Comparison of ENCODE assay signal across 11 mouse cellular contexts in the genomic region with DNA sequence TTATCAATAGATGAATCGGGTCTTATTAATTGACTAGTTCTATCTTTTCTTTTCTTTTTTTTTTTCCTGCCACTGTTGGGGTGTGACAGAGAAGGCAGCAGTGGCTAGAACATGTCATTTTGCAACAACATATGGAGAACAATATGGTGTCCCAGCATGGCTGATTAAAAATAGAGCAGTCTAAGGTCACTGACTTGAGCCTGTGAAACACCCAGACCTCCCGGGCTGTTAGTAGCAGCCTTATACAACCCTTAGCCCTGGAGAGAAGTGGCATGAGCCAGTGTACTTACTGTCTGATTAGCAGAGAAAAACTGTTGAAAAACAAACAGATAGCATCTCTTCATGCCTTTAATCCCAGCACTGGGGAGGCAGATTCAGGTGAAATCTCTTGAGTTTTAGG. TPM values are rescaled to one million over a fixed set of nuclear protein-coding genes. Genes with fewer than 3 reads are reported as not detected.
DNase-seq lines count a peak whose midpoint lies in the region; ATAC-seq and TF ChIP-seq lines count a peak whose summit lies in the region.
"Had no signal": no experiment of that assay in that cellular context is flagged by ENCODE, and none has a peak within 500 bp of the region (broad histone marks: within the 10 kb centered on the region; RNA-seq: fewer than 3 reads in every experiment).

No protein-coding gene starts in this region.

- H3K9ac ChIP-seq in liver, postnatal 0 days (replicated peaks) = no peak overlapping the region
- no peak overlapping the region for H3K9ac ChIP-seq in liver, embryonic 12.5 days
- no peak overlapping the region for H3K9ac ChIP-seq in neural tube, embryonic 12.5 days

- H3K36me3 ChIP-seq in liver, postnatal 0 days (replicated peaks; ENCODE audit: insufficient read depth, low read length) = no peaks in the 10 kb centered on the region
- no peaks in the 10 kb centered on the region for H3K36me3 ChIP-seq in liver, embryonic 12.5 days
- H3K36me3 ChIP-seq in neural tube, embryonic 12.5 days = no peaks in the 10 kb centered on the region
- no peaks in the 10 kb centered on the region for H3K36me3 ChIP-seq in kidney, adult 2 months (ENCODE audit: control insufficient read depth, insufficient read depth, low read length)

- peak overlapping the region; percentile 86 for H3K4me2 ChIP-seq in liver, postnatal 0 days (ENCODE audit: low read depth, low read length)
- H3K4me2 ChIP-seq in liver, embryonic 12.5 days = no peak overlapping the region
- peak overlapping the region; percentile 79 for H3K4me2 ChIP-seq in neural tube, embryonic 12.5 days (replicated peaks)

- no peaks in the 10 kb centered on the region for H3K9me3 ChIP-seq in liver, postnatal 0 days (ENCODE audit: low read length)
- no peaks in the 10 kb centered on the region for H3K9me3 ChIP-seq in liver, embryonic 12.5 days (replicated peaks)
- H3K9me3 ChIP-seq in neural tube, embryonic 12.5 days = no peaks in the 10 kb centered on the region

- H3K4me3 ChIP-seq in liver, postnatal 0 days (ENCODE audit: low read depth, low read length) = 0 out of 2 replicates have a peak overlapping the region, but pooled peaks have one; percentile 82
- no peak overlapping the region for H3K4me3 ChIP-seq in liver, embryonic 12.5 days
- no peak overlapping the region for H3K4me3 ChIP-seq in neural tube, embryonic 12.5 days
- no peak overlapping the region for H3K4me3 ChIP-seq in kidney, adult 2 months (ENCODE audit: insufficient read depth, low read depth, low read length)

- DNase-seq in cerebellum, postnatal 4 days (ENCODE audit: low spot score in 2 of 2) = no peak
- DNase-seq in liver, postnatal 0 days = no peak
- peak; percentile 53 to 77 for DNase-seq in cerebellum, postnatal 36 days
- DNase-seq in spleen, adult 12 weeks (ENCODE audit: low spot score) = no peak
- DNase-seq in kidney, adult 2 months = no peak
- DNase-seq: adrenal gland, adult 8-10 months; kidney, postnatal 14 days had no signal

- WGBS in liver, postnatal 0 days (ENCODE audit: insufficient replicate concordance) = 65% methylated on average over 2 of the region's 2 CpGs
- WGBS in liver, embryonic 12.5 days (ENCODE audit: insufficient replicate concordance) = 58% methylated on average over 2 of the region's 2 CpGs
- WGBS in neural tube, embryonic 12.5 days = 68% methylated on average over 2 of the region's 2 CpGs
- 82% methylated on average over 2 of the region's 2 CpGs for WGBS in kidney, adult 2 months

- H3K4me1 ChIP-seq in liver, postnatal 0 days (ENCODE audit: insufficient read depth) = peaks cover 30% of the 10 kb centered on the region
- H3K4me1 ChIP-seq in liver, embryonic 12.5 days = peaks cover 21% of the 10 kb centered on the region
- peaks cover 17% of the 10 kb centered on the region for H3K4me1 ChIP-seq in neural tube, embryonic 12.5 days
- no peaks in the 10 kb centered on the region; the same call in 1 of the 2 replicates for H3K4me1 ChIP-seq in kidney, adult 2 months (ENCODE audit: control insufficient read depth, insufficient read depth, low read length)

- TF ChIP-seq POLR2A in kidney, adult 2 months (IDR thresholded peaks at IDR 0.05; ENCODE audit: low read depth, low read length) = no peak

- TF ChIP-seq EP300 in liver, postnatal 0 days (IDR thresholded peaks at IDR 0.05; ENCODE audit: low read depth) = no peak

- no peak for TF ChIP-seq CTCF in liver, postnatal 0 days (IDR thresholded peaks at IDR 0.05; ENCODE audit: low read depth)
- TF ChIP-seq CTCF in kidney, adult 2 months (conservative IDR thresholded peaks at IDR 0.05; ENCODE audit: insufficient read depth, insufficient read length, low read depth, low read length) = no peak

- H3K27me3 ChIP-seq in liver, postnatal 0 days (ENCODE audit: insufficient read depth, low read length) = no peaks in the 10 kb centered on the region
- peaks cover 32% of the 10 kb centered on the region for H3K27me3 ChIP-seq in liver, embryonic 12.5 days (replicated peaks)
- H3K27me3 ChIP-seq in neural tube, embryonic 12.5 days (replicated peaks) = no peaks in the 10 kb centered on the region
- H3K27me3 ChIP-seq in kidney, adult 2 months (replicated peaks; ENCODE audit: control insufficient read depth, insufficient read depth, low read length) = no peaks in the 10 kb centered on the region
- H3K27me3 ChIP-seq: Patski had no signal

- peak; percentile 60; the same call in 1 of the 2 replicates for ATAC-seq in cerebellum, adult (ENCODE audit: insufficient number of reproducible peaks, low FRiP score, low TSS enrichment)
- ATAC-seq in liver, postnatal 0 days = no peak
- ATAC-seq in liver, embryonic 12.5 days = no peak
- ATAC-seq in neural tube, embryonic 12.5 days (ENCODE audit: low FRiP score, low read depth) = no peak
- ATAC-seq: Patski had no signal

- H3K27ac ChIP-seq in liver, postnatal 0 days (ENCODE audit: low read depth) = no peak overlapping the region
- H3K27ac ChIP-seq in liver, embryonic 12.5 days = no peak overlapping the region
- no peak overlapping the region for H3K27ac ChIP-seq in neural tube, embryonic 12.5 days
- H3K27ac ChIP-seq in kidney, adult 2 months (ENCODE audit: insufficient read depth, low read depth, low read length) = no peak overlapping the region

RNA-seq across cellular contexts. Expression of a gene that starts 3.1 kb away (rescaled TPM):
- 6.1 and 8.2 TPM in 2 replicates for polyA plus RNA-seq in liver, postnatal 0 days (2015; fragmentation: Nextera tagmentation; extraction: Ambion mirVana)
- polyA plus RNA-seq in liver, embryonic 12.5 days (2016; fragmentation: Nextera tagmentation; extraction: Ambion mirVana) = 7.0 and 7.3 TPM in 2 replicates
- polyA plus RNA-seq in neural tube, embryonic 12.5 days (2016; fragmentation: Nextera tagmentation; extraction: Ambion mirVana) = 66.7 and 76.8 TPM in 2 replicates
- polyA plus RNA-seq in kidney, adult 2 months (2012; rRNA removed) = 11.1 and 12.1 TPM in 2 replicates

Comparison
In these comparisons a context has a peak if more than half of its experiments do, and no peak if none do; other contexts are left out.
1. DNase-seq: peak in cerebellum, postnatal 36 days (2 of 2); none in cerebellum, postnatal 4 days (0 of 2), liver, postnatal 0 days (single experiment), spleen, adult 12 weeks (single experiment) and kidney, adult 2 months (single experiment).